Mouse (Mus musculus): ENCODE results near the gene Trmt112.

GRCm38 (mm10) chr19:6907094-6907493, 2.4 kb upstream of the Trmt112 start:
- TF ChIP-seq CTCF (IDR thresholded peaks at IDR 0.05; ENCODE audit: borderline replicate concordance, insufficient read depth, low read depth, low read length), result no peak
- no peak for TF ChIP-seq POLR2A (IDR thresholded peaks at IDR 0.05; ENCODE audit: borderline replicate concordance, insufficient read depth, low read length)

All from cerebellum, adult 2 months (tissue).